Mouse (Mus musculus) hematopoietic stem cell, adult 5-6 weeks (primary cell): ENCODE measurements around the gene Med24. TPM values are rescaled to one million over a fixed set of nuclear protein-coding genes. Genes with fewer than 3 reads are reported as not detected.

Experiments
- ATAC-seq, 2 experiments: fragments of 125-278 bp in 1 of 2; replicated peaks in 1 of 2; 2 replicates each; pipeline ENCODE4 v1.8.0; 2016 to 2017; ENCODE audit warnings: inconsistent platforms in 2 of 2, mild to moderate bottlenecking in 2 of 2, moderate number of reproducible peaks in 2 of 2, low read depth in 1 of 2, moderate TSS enrichment in 1 of 2; ENCODE audit not compliant: low FRiP score in 2 of 2, poor library complexity in 2 of 2, severe bottlenecking in 2 of 2, insufficient read depth in 1 of 2, low TSS enrichment in 1 of 2
- total RNA-seq: library from RNA; stranded (forward); fragments of 172-1452, 232-1000 nt; gene quantifications from 2 replicates; pipeline ENCODE4 v1.2.3, GENCODE M21; 2017

The Med24 gene
- total RNA-seq, 1 experiment from 2014 or later = 25.7 TPM

DNA sequence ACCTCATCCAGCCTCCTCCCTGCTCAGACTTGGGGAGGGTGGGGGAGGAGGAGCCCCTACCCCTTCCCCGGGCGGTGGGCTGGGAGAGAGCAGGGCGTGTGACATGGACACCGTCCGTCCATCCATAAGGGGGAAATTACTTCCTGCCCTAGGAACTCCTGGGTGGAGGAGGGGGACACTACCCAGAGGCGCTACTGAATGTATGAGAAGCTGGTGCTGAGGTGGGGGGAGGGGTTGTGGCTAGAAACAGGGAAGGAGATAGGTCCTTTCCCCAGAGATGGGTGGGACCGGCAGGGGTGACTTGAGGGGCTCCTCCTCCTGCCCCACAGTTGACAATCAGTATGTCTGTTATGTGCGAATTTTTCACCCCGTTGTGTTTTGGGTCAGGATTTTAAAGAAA is 38.0 kb upstream of the Med24 start:
- ATAC-seq = no peak; a peak in 1 of 4 replicates

DNA sequence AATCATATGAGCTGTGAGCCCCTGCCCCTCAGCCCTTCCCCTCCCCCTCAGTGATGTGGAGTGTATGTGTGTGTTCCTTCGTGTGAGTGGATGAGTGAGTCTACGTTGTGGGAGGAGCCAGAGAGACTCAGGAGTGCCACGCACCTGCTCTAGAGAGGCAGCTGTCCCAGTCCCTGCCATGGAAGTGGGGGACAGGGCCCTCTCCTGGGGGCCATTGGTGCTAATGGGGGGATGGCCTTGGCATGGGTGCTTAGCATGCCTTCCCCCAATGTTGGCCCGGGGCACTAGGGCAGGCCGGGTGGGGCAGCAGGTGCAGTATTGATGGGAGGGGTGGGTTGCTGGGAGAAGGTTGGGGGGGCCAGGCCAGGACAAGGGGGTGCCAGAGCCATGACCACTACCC is 37.6 kb upstream of the Med24 start:
- ATAC-seq = no peak

DNA sequence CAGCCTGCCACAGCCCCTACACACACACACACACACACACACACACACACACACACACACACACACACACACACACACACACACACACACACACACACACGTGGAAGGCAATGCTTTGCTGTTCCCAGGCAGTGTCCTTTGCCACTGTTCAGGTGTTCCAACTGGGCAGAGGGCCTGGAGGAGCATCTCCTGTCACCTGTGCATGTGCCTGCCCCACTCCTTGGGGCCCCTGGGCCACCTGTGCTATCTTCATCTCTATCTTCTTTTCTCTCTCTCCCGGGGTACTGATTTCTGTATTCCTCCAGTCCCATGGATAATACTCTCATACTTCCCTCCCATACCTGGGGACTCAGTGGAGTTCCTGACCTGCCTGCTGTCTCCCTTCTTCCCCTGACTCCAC is 37.1 kb upstream of the Med24 start:
- no peak for ATAC-seq

DNA sequence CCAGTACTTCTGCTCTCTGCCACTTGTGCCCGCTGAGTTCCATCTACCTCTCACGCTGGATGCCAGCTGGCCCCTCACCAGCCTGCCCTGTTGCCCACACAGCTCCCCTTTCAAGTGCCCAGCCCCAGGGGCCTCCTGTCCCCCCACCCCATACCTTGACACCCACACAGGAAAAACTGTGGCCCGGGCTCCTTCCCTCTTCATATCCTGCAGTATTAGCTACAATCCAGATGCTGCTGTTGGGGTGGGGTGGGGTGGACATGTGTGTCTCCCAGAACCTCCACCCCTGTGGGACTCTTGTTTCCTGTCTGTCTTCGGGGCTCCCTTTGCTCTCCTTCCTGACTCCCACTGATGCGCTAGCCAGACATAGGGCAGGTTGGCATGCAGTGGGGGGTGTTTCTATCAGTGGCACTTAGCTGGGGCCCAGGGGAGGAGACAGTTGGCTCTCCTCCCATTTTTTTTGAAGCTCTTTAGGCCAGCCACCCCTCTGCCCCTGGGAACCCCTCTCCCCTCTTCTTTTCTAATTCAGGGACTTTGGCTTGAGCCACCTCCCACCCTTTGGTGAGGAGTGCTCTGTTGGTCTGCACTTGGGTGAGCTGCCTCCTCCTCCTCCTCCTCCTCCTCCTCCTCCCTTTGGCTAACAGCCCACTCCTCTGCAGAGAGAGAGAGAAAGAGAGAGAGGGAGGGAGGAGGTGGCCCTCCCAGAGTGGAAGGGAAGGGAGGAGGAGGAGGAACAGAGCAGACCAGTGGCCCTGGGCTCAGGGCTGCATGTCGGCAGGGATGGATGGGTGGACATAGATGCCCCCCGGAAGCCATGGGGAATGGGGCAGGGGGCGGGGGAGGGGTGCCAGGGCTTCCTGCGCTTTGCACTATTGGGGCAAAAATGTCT is 36.4 kb upstream of the Med24 start:
- ATAC-seq = no peak

DNA sequence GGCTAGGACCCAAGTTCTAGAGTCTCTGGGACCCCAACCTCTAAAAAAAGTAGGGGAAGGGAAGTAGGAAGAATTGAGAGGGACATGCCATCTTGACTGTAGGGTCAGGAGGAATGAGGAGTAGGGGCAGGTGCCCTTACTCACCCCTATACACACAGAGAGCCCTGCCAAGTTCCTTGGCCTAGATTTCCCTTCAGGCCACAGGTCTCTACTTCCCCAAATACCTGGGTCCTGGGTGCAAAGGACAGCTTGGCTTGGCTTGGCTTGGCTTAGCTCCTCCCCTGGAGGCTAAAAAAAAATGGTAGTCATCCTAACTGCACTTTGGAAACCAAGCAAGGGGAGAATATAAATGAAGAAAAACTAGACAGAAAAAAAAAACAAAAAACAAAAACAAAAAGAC is 35.5 kb upstream of the Med24 start:
- ATAC-seq = no peak

DNA sequence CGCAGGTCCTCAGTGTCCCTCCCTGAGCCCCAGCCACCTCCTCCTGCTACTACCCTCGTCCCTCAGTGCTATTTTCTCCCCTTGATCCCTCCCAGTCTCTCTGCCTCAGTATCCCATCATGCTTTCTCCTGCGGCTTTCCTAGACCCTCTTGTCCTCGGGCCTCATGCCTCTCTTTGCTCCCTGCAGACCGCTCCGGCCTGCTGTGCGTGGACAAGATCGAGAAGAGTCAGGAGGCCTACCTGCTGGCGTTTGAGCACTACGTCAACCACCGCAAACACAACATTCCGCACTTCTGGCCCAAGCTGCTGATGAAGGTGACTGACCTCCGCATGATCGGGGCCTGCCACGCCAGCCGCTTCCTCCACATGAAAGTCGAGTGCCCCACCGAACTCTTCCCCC is 34.9 kb upstream of the Med24 start:
- ATAC-seq = no peak

DNA sequence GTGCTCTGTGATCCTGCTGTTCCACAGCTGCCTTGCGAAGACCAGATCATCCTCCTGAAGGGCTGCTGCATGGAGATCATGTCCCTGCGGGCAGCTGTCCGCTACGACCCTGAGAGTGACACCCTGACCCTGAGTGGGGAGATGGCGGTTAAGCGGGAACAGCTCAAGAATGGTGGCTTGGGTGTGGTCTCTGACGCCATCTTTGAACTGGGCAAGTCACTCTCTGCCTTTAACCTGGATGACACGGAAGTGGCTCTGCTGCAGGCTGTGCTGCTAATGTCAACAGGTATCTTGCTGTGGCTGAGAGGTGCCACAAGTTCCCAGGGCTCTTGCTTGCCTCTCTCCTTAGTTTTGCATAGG is 34.2 kb upstream of the Med24 start:
- no peak for ATAC-seq

DNA sequence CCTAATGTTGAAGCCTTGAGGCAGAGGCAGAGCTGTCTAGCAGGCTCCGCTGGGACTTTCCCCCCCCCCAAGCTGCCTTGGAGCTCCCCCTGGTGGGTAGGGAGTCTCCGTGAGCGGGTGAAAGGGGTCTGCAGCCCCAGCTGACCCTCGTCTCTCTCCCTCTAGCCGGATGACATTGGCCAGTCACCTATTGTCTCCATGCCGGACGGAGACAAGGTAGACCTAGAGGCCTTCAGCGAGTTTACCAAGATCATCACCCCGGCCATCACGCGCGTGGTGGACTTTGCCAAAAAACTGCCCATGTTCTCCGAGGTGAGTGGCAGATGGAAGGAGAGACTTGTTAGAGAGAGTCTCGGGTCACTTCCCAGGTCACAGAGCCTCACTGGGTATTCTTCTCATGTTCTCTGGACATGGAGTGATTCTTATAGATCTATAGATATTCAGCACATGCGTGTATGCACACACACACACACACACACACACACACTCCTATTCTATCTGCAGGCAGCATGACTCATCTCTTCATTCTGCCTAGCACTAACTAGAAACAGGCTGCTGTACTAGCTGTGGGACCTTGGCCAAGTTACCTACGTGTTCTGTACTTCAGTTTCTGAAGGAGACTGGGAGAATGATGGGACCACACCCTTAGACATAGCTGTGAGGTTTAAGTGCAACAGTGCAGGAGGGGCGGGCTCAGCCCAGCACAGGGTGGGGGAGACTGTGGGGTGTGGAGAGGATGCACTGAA is 33.7 kb upstream of the Med24 start:
- ATAC-seq = peak in 1 of 2 experiments; percentile 48; a peak in 1 of 4 replicates

DNA sequence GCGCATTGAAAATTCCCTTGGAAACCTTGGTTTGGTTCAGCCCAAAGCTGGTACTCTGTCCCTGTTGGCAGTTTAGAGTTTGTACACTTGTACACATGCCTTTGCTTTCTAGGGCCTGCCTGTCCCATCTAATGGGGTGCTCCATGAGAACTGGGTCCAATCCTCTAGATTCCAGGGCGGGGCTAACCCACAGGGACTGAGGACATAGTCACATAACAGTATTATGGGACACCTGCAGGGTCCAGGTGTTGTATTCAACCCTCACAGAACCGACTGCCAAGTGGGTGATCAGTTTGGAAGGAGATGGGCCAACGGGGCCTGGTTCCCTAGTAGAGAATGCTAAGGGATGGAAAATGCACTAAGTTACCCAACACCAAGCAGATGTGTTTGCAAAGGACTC is 32.7 kb upstream of the Med24 start:
- no peak for ATAC-seq

DNA sequence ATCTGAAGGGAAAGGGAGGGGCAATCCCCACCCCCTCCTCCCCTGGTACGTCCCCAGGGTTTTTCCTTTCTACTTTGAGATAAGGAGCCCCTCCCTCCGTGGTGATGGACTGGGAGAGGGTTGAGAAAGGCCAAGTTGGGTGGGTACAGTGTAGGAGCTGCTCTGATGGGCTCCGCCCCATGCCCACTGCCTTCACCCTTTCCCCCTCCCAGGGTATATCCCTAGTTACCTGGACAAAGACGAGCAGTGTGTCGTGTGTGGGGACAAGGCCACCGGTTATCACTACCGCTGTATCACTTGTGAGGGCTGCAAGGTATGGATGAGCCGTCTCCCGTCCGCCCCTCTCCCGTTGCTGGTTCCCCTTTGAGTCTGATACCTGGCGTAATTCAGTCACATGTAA is 27.5 kb upstream of the Med24 start:
- no peak for ATAC-seq

DNA sequence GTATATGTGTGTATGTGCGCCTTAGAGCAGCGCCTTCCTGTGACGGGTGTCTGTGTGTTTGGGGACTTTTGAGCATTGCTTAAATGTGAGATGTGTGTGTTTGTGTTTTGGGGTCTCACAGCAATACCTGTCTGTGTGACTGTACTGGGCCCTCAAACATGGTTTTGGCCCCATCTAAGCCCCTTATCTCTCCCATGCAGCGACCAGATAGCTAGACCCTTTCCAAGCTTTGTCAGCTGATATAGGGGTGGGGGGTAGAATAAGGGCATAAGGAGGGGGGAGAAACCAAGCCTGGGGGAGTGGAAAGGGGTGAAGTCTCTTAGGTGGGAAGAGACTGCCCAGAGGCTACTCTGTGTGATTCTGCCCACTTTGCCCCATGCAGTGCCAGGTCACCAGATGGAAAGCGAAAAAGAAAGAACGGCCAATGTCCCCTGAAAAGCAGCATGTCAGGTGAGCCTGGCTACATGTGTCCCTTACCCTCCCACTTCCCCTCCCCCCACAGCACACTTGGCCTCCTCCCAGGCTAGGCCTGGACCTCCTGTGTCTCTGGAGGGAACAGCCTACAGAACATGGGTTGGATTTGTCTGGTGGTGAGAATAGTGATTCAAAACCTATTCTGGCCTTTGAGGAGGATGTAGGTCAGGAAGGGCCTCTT is 26.6 kb upstream of the Med24 start:
- ATAC-seq = no peak

DNA sequence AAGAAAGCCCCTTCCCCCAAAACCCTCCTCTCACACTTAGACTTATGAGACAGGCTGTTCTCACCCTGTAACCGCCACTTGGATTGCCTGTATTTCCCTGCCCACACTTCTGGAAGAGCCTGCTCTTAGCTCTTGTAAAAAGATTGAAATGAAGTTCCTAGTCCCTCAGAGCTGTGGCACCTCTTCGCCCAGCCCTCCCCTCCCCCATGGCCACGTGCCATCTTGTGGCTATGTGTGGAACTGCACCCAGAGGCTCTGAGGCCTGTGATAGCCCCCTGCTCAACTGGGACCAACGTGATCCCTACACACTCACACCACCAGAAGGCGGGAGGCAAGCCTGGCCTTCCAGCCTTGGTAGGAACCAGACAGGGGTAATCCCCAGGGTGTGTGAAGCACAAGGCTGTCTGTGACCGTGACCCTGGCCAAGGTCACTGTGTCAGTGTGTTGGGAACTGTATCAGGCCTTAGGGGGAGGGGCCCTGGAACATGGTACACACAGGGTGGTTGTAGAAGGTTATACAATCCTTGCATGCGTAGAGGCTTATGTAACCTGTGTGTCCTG is 25.5 kb upstream of the Med24 start:
- peak; percentile 79 to 81 for ATAC-seq

DNA sequence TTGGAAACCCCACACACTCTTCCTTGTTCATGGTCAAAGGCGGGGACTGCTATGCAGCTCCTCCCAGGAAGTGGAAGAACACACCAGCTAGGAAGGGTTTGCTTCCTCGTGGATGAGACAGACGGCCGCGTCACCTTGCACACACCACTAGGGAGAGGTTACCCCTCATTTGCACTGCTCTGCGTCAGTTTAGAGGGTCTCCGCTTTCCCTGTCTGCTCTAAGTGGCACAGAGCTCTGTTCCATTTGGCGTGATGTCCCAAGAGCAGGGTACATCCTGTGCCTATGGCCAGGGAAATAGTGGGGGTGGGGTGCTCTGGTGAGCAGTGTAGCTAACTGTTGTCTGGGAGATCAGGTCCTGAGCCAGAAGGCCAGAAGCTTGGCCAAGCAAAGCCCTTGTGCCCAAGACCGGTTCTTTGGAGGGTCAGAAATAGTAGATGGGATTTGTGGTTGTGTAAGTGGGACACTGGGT is 25.0 kb upstream of the Med24 start:
- no peak for ATAC-seq

DNA sequence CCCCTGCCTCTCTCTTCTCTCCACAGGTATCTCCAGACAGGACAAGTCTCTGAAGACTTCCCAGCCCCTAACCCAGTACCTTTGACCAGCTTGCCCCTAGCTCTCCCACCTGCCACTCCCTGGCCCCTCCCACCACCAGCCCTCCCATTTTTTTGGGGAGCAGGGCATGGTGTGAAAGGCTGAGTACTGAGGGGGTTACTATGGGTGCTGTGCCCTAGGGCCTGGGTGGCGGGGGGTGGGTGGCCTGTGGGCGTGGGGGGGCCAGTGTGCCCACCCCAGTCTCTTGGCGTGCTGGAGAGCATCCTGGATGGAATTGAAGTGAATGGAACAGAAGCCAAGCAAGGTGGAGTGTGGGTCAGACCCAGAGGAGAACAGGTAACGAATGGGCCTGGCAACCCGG is 24.0 kb upstream of the Med24 start:
- no peak for ATAC-seq

DNA sequence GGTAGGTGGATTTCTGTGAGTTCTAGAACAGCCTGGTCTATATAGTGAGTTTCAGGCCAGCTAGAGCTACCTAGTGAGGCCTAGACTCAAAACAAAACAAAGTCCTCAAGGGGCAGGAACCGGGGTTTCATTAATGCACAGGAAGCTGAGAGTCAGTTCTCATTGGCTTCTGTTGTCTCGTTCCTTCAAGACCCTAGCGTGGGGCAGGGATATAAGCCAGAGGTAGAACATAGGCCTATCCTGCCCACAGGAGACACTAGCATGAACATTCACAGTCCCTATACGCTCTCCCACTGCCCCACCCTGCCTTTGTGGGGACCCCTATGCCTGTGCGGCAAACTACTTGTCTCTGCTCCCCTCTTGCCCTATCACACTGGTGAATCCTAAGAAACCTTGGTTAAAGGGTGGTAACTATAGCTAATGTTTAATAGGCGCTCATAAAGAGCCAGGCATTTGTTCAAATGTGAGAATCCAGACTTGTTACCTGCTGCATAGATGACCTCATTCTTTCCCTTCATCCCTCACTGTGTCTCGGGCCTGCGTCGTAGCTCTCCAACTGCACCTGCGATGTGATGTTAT is 23.4 kb upstream of the Med24 start:
- no peak for ATAC-seq

DNA sequence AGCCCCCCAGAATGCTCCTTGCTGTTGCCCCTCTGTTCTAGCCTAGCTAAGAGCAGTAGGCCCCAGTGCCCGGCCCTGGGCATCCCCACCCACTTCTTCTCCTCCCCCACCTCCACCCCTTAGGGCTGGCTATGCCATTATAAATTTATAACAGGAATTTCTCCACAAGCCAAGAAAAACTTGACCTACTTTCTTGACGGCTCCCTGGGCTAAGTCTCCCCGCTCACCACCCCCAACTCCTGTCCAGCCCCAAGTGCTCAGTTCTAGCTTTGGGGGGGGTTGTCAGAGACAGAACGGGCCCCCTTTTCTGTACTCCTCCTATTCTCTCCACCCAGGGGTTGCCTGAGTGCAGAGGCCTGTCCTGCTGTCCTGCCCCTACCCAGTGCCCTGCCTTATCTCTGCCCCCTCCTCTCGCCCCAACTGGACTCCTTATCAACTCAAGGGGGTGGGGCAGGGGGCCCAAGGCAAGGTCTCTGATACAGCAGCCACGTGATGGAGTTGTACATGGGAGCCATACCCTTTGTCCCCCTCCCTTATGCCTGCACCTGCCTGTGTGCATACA is 22.1 kb upstream of the Med24 start:
- no peak for ATAC-seq
